ENCODE assay signal across 15 mouse cellular contexts in genomic region chr19:55626952-55627351, GRCm38 (mm10).
DNase-seq lines count a peak whose midpoint lies in the region; ATAC-seq and TF ChIP-seq lines count a peak whose summit lies in the region.
"Had no signal": no experiment of that assay in that cellular context is flagged by ENCODE, and none has a peak within 500 bp of the region (broad histone marks: within the 10 kb centered on the region; RNA-seq: fewer than 3 reads in every experiment).

No protein-coding gene starts in this region.

- H3K4me3 ChIP-seq in neural tube, embryonic 12.5 days = no peak overlapping the region
- H3K4me3 ChIP-seq in hindbrain, embryonic 16.5 days (ENCODE audit: low read length) = no peak overlapping the region
- no peak overlapping the region for H3K4me3 ChIP-seq in midbrain, embryonic 14.5 days (replicated peaks; ENCODE audit: low read depth, low read length)
- no peak overlapping the region for H3K4me3 ChIP-seq in intestine, postnatal 0 days (ENCODE audit: low read depth, low read length)
- H3K4me3 ChIP-seq in heart, embryonic 11.5 days (ENCODE audit: low read depth, low read length) = no peak overlapping the region

- H3K27me3 ChIP-seq in neural tube, embryonic 12.5 days (replicated peaks) = peaks cover 14% of the 10 kb centered on the region
- no peaks in the 10 kb centered on the region; the same call in 1 of the 2 replicates for H3K27me3 ChIP-seq in hindbrain, embryonic 16.5 days (replicated peaks; ENCODE audit: control insufficient read depth, insufficient read depth, low read length)
- H3K27me3 ChIP-seq in midbrain, embryonic 14.5 days (ENCODE audit: control insufficient read depth, insufficient read depth, low read length) = no peaks in the 10 kb centered on the region
- H3K27me3 ChIP-seq in intestine, postnatal 0 days (replicated peaks; ENCODE audit: control insufficient read depth, insufficient read depth, low read length) = no peaks in the 10 kb centered on the region
- H3K27me3 ChIP-seq in heart, embryonic 11.5 days (ENCODE audit: control insufficient read depth, insufficient read depth, low read length) = no peaks in the 10 kb centered on the region

- no peak overlapping the region for H3K9ac ChIP-seq in neural tube, embryonic 12.5 days
- H3K9ac ChIP-seq in hindbrain, embryonic 16.5 days (ENCODE audit: low read depth, low read length) = no peak overlapping the region
- H3K9ac ChIP-seq in midbrain, embryonic 14.5 days (replicated peaks; ENCODE audit: low read length) = no peak overlapping the region
- H3K9ac ChIP-seq in intestine, postnatal 0 days (ENCODE audit: low read depth, low read length) = no peak overlapping the region
- H3K9ac ChIP-seq in heart, embryonic 11.5 days (ENCODE audit: low read depth, low read length) = no peak overlapping the region
- H3K9ac ChIP-seq: liver, embryonic 14.5 days had no signal

- 45% methylated on average over 12 of the region's 12 CpGs for WGBS in neural tube, embryonic 12.5 days
- 57% methylated on average over 12 of the region's 12 CpGs for WGBS in hindbrain, embryonic 16.5 days
- 42% methylated on average over 12 of the region's 12 CpGs for WGBS in midbrain, embryonic 14.5 days
- 36% methylated on average over 12 of the region's 12 CpGs for WGBS in intestine, postnatal 0 days
- 79% methylated on average over 12 of the region's 12 CpGs for WGBS in heart, embryonic 11.5 days (ENCODE audit: insufficient replicate concordance)

- 0 out of 2 replicates have a peak, but pooled peaks cover 19% of the 10 kb centered on the region for H3K4me1 ChIP-seq in neural tube, embryonic 12.5 days
- peaks cover 4% of the 10 kb centered on the region for H3K4me1 ChIP-seq in hindbrain, embryonic 16.5 days (ENCODE audit: control insufficient read depth, insufficient read depth, low read depth, low read length)
- H3K4me1 ChIP-seq in midbrain, embryonic 14.5 days (ENCODE audit: control insufficient read depth, insufficient read depth, low read length) = peaks cover 27% of the 10 kb centered on the region
- H3K4me1 ChIP-seq in intestine, postnatal 0 days (replicated peaks; ENCODE audit: control insufficient read depth, insufficient read depth, low read length) = no peaks in the 10 kb centered on the region
- peaks cover 7% of the 10 kb centered on the region; the same call in 1 of the 2 replicates for H3K4me1 ChIP-seq in heart, embryonic 11.5 days (ENCODE audit: control insufficient read depth, insufficient read depth, low read length)

- DNase-seq in neural tube, embryonic 10.5 days (ENCODE audit: extremely low spot score, low spot score) = no peak
- DNase-seq in midbrain, embryonic 14.5 days = peak; percentile 84
- no peak for DNase-seq in adrenal gland, postnatal 25 days
- DNase-seq: adrenal gland, postnatal 10 days; cerebellum, adult 8-10 months; gastrocnemius, postnatal 14 days; kidney, adult 8-10 months; kidney, postnatal 25 days; spleen, adult 18-20 months; thymus, adult 18-20 months had no signal

- peak overlapping the region; percentile 37; the same call in 1 of the 2 replicates for H3K4me2 ChIP-seq in neural tube, embryonic 12.5 days (replicated peaks)
- peak overlapping the region; percentile 40 for H3K4me2 ChIP-seq in hindbrain, embryonic 16.5 days (ENCODE audit: low read length)
- H3K4me2 ChIP-seq in midbrain, embryonic 14.5 days (ENCODE audit: low read length) = peak overlapping the region; percentile 29
- no peak overlapping the region for H3K4me2 ChIP-seq in intestine, postnatal 0 days (replicated peaks; ENCODE audit: low read depth)
- no peak overlapping the region for H3K4me2 ChIP-seq in heart, embryonic 11.5 days

- no peaks in the 10 kb centered on the region for H3K9me3 ChIP-seq in neural tube, embryonic 12.5 days
- no peaks in the 10 kb centered on the region for H3K9me3 ChIP-seq in hindbrain, embryonic 16.5 days (ENCODE audit: control insufficient read depth, low read length)
- H3K9me3 ChIP-seq in midbrain, embryonic 14.5 days (ENCODE audit: control insufficient read depth, low read length) = no peaks in the 10 kb centered on the region
- no peaks in the 10 kb centered on the region for H3K9me3 ChIP-seq in intestine, postnatal 0 days (ENCODE audit: control insufficient read depth)
- no peaks in the 10 kb centered on the region for H3K9me3 ChIP-seq in heart, embryonic 11.5 days (replicated peaks; ENCODE audit: control insufficient read depth, low read length)

- TF ChIP-seq CTCF in intestine, postnatal 0 days (IDR thresholded peaks at IDR 0.05; ENCODE audit: low read depth) = no peak

- ATAC-seq in neural tube, embryonic 12.5 days (ENCODE audit: low FRiP score, low read depth) = no peak
- no peak for ATAC-seq in hindbrain, embryonic 16.5 days
- ATAC-seq in midbrain, embryonic 14.5 days (ENCODE audit: low FRiP score, low TSS enrichment) = no peak; the same call in 1 of the 2 replicates
- no peak for ATAC-seq in intestine, postnatal 0 days
- no peak for ATAC-seq in heart, embryonic 11.5 days (replicated peaks; ENCODE audit: insufficient number of reproducible peaks, low FRiP score, low TSS enrichment)

- no peak overlapping the region for H3K27ac ChIP-seq in neural tube, embryonic 12.5 days
- no peak overlapping the region for H3K27ac ChIP-seq in hindbrain, embryonic 16.5 days (ENCODE audit: low read depth, low read length)
- H3K27ac ChIP-seq in midbrain, embryonic 14.5 days (replicated peaks; ENCODE audit: low read depth, low read length) = peak overlapping the region; percentile 86
- H3K27ac ChIP-seq in intestine, postnatal 0 days (ENCODE audit: low read depth, low read length) = no peak overlapping the region
- no peak overlapping the region for H3K27ac ChIP-seq in heart, embryonic 11.5 days (ENCODE audit: low read depth, low read length)
- H3K27ac ChIP-seq: liver, embryonic 14.5 days had no signal

- H3K36me3 ChIP-seq in neural tube, embryonic 12.5 days = no peaks in the 10 kb centered on the region
- no peaks in the 10 kb centered on the region for H3K36me3 ChIP-seq in hindbrain, embryonic 16.5 days (ENCODE audit: control insufficient read depth, insufficient read depth, low read length)
- no peaks in the 10 kb centered on the region for H3K36me3 ChIP-seq in midbrain, embryonic 14.5 days (ENCODE audit: control insufficient read depth, insufficient read depth, low read length)
- no peaks in the 10 kb centered on the region for H3K36me3 ChIP-seq in intestine, postnatal 0 days (ENCODE audit: control insufficient read depth, insufficient read depth)
- no peaks in the 10 kb centered on the region for H3K36me3 ChIP-seq in heart, embryonic 11.5 days (ENCODE audit: control insufficient read depth, insufficient read depth, low read length)

Comparison
In these comparisons a context has a peak if more than half of its experiments do, and no peak if none do; other contexts are left out.
1. H3K4me2 ChIP-seq: peak in neural tube, embryonic 12.5 days (single experiment), hindbrain, embryonic 16.5 days (single experiment) and midbrain, embryonic 14.5 days (single experiment); none in intestine, postnatal 0 days (single experiment) and heart, embryonic 11.5 days (single experiment).